Mouse (Mus musculus): Measurements from ENCODE around the gene Exoc4.

The Exoc4 gene

GRCm38 (mm10) chr6:33869251-33869650 is 620.4 kb downstream of the Exoc4 start:
- DNase-seq (ENCODE audit: low read depth), result no peak

- DNase-seq (ENCODE audit: low read depth), result no peak
Measured at GRCm38 (mm10) chr6:33870468-33871142, 621.7 kb downstream of the Exoc4 start.

GRCm38 (mm10) chr6:33871286-33871685 is 622.4 kb downstream of the Exoc4 start:
- no peak for DNase-seq (ENCODE audit: low read depth)

GRCm38 (mm10) chr6:33872192-33872591 is 623.3 kb downstream of the Exoc4 start:
- DNase-seq (ENCODE audit: low read depth), result no peak

GRCm38 (mm10) chr6:33873000-33873399 is 624.1 kb downstream of the Exoc4 start:
- no peak for DNase-seq (ENCODE audit: low read depth)

GRCm38 (mm10) chr6:33874291-33875014 is 625.6 kb downstream of the Exoc4 start:
- no peak for DNase-seq (ENCODE audit: low read depth)

GRCm38 (mm10) chr6:33884141-33884683 is 635.3 kb downstream of the Exoc4 start:
- DNase-seq (ENCODE audit: low read depth), result no peak

- no peak for DNase-seq (ENCODE audit: low read depth)
Measured at GRCm38 (mm10) chr6:33886941-33887340, 638.1 kb downstream of the Exoc4 start.

- DNase-seq (ENCODE audit: low read depth), result no peak
Measured at GRCm38 (mm10) chr6:33890926-33891325, 642.0 kb downstream of the Exoc4 start.

- DNase-seq (ENCODE audit: low read depth), result no peak
Measured at GRCm38 (mm10) chr6:33892142-33892541, 643.3 kb downstream of the Exoc4 start.

- no peak for DNase-seq (ENCODE audit: low read depth)
Measured at GRCm38 (mm10) chr6:33899973-33900372, 651.1 kb downstream of the Exoc4 start.

- DNase-seq (ENCODE audit: low read depth), result no peak
Measured at GRCm38 (mm10) chr6:33900615-33901014, 651.7 kb downstream of the Exoc4 start.

- no peak for DNase-seq (ENCODE audit: low read depth)
Measured at GRCm38 (mm10) chr6:33905099-33905498, 656.2 kb downstream of the Exoc4 start.

- DNase-seq (ENCODE audit: low read depth), result no peak
Measured at GRCm38 (mm10) chr6:33910671-33911070, 661.8 kb downstream of the Exoc4 start.

GRCm38 (mm10) chr6:33913072-33913471 is 664.2 kb downstream of the Exoc4 start:
- DNase-seq (ENCODE audit: low read depth), result no peak

- no peak for DNase-seq (ENCODE audit: low read depth)
Measured at GRCm38 (mm10) chr6:33913486-33913885, 664.6 kb downstream of the Exoc4 start.

- no peak for DNase-seq (ENCODE audit: low read depth)
Measured at GRCm38 (mm10) chr6:33913964-33914363, 665.1 kb downstream of the Exoc4 start.

GRCm38 (mm10) chr6:33923571-33923970 is 674.7 kb downstream of the Exoc4 start:
- DNase-seq (ENCODE audit: low read depth), result no peak

GRCm38 (mm10) chr6:33924888-33925287 is 676.0 kb downstream of the Exoc4 start:
- DNase-seq (ENCODE audit: low read depth), result no peak

- DNase-seq (ENCODE audit: low read depth), result peak; percentile 32
Measured at GRCm38 (mm10) chr6:33929342-33930086, 680.6 kb downstream of the Exoc4 start.

GRCm38 (mm10) chr6:33930087-33930945 is 681.4 kb downstream of the Exoc4 start:
- DNase-seq (ENCODE audit: low read depth), result no peak

GRCm38 (mm10) chr6:33937906-33938305 is 689.0 kb downstream of the Exoc4 start:
- no peak for DNase-seq (ENCODE audit: low read depth)

All from c-Kit-positive CD71-negative TER-119-negative erythroid progenitor cells, embryonic 14.5 days (primary cell).